Mouse (Mus musculus) cerebellum, adult 2 months (tissue): ENCODE data around the gene Lpo.

Experiments used
- CTCF ChIP-seq: fragments of 200-500 bp; IDR thresholded peaks from 2 replicates; pipeline ENCODE4 v1.5.1; 2011; ENCODE audit warnings: low read depth, mild to moderate bottlenecking, control low read depth, low read length, moderate library complexity, borderline replicate concordance; ENCODE audit not compliant: insufficient read depth
- POLR2A ChIP-seq: fragments of 200-500 bp; IDR thresholded peaks from 2 replicates; pipeline ENCODE4 v1.6.1; 2011; ENCODE audit warnings: low read length, control low read depth, borderline replicate concordance; ENCODE audit not compliant: insufficient read depth

GRCm38 (mm10) chr11:87854550-87854949, 26.5 kb upstream of the Lpo start:
- no peak for TF ChIP-seq CTCF
- no peak for TF ChIP-seq POLR2A
